Mouse (Mus musculus) mesoderm, embryonic 11.5 days (tissue): ENCODE data around the gene Grxcr1.

ENCODE experiments used
- DNase-seq: peaks from one replicate; pipeline ENCODE4 v3.0.0-alpha.2; 2012; ENCODE audit warnings: low read depth, low spot score

Gene Grxcr1

DNA sequence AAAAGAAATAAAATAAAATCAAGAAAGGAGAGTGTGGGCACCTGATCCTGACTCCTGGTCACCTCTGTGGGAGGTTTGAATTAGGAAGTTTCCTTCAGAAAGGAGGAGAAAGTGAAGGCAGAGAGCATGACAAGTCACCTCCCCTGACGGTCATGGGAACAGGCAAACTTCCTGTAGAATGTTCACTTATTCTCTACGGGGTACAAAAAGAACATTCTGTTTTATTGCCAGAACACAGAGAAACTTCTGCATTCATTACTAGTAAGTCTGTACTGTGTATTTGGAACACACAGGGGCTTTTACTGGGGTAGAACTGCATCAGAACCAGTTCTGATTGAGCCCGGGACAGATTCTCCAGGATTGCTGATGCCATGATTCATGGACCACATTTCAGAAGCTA, 55.5 kb downstream of the Grxcr1 start:
- DNase-seq: no peak

DNA sequence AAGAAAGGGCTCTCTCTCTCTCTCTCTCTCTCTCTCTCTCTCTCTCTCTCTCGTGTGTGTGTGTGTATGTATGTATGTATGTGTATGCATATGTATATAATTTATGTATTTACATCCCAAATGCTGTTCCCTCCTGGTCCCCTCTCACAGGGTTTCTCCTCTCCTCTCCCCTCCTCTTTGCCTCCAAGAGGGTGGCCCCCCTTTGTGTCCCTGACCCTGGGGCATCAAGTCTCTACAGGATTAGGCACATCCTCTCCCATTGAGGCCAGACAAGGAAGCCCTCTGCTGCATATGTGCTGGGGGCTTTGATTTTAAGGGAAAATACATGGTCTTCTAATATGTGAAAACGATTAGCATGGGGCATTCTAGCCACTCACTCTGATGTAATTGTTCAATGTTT, 61.5 kb downstream of the Grxcr1 start:
- DNase-seq: no peak

DNA sequence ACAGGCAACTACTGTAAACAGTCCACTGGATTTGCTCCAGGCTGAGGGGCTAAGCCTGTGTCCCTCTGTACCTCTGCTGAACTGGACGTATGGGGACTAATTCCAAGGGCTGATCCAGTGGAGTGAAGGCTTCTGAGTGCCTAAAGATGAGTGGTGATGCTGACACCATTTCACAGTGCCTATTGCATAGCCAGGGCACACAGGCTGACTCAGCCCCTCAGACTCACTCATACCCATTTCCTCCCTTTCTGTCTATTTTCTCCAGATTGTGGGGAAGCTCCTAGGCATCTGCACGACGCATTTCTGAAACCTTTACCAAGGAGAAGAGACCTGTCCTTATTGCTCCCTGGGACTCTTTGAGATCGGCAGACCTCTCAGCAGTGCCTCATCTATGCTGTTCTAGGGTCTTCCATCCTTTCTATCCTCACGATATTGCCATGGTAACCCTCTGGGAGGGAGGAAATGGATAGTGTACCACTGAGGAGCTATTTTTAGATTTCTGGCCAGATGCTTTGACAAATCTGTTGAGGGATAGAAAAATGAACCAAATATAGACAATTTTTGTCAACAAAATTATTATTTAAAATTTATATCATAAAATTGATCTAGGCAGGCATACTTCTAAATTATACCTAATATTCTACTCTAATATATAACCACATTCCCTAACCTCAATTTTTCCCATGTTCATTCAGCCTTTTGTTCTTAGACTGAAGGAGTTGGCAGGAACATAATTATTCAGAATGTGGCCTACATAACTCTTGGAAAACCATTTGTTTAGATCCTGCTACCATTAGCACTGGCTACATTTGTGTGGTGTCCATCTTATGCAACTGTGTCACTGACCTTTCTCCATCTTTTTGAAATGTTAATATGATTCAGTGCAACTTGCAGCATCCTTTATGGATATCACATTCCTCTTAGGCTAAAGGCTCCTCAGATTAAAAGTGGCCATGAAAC, 66.3 kb downstream of the Grxcr1 start:
- DNase-seq: no peak

DNA sequence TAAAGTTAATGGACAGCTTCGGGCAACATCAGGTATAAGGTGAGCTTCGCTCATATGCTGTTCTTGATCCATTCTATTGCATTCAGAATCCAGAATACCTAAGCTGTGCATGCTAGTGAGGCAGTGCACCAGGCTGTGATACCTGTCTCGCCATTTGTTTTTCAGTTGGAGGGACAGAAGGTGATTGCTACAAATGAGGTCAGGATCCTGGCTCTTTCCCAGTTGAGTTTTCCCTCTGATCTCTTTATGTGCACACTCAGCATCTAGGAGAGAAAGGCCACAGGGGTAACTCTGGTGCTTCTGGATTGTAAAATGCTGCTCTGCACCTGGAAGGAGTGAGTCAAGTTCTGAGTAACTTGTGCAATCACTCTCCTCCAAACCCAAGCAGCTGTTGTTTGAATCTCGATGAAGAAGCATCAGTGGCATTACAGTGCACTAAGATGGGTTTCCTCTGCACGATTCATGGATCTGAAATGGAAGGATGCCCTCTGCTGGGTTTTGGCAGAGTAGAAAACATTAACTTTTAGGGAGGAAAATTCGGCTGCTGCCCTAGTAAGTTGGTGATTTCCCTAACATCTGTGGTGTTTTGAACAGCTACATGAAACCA, 80.9 kb downstream of the Grxcr1 start:
- no peak for DNase-seq

DNA sequence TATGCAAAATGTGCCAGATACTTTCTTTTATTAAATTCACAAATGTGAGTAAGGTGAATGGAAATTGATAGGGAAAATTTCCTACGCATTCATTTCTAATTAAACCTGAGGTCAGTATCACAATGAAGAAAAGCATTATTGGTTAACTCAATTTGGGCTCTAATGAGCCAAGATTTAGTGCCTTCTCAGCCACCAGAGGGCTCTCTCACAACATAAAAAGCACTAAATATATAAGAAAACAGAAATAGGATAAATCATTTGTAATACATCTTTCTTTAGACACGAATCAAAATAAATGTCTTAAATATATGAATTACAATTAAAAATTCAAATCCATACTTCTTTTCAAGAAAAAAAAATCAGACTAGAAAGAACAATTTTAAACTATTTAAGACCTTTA, 89.2 kb downstream of the Grxcr1 start:
- DNase-seq: no peak

DNA sequence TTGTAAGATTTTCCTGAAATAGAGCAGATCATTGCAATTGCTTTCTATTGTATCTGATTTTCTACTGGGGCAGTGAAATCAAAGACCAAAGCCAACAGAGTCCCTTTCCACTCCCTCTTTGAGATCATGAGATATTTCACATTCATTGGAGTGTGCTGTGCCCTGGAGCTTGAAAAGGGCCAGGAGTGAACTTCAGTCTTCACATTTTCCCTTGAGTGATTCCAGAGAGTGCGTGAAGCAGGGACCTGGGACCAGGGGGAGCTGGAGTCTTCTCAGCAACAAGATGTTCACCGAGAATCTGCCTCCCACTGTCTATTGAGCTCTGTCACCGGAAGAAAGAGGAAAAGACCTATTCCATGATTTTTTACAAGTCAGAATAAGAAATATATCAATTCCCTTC, 91.2 kb downstream of the Grxcr1 start:
- DNase-seq: no peak

DNA sequence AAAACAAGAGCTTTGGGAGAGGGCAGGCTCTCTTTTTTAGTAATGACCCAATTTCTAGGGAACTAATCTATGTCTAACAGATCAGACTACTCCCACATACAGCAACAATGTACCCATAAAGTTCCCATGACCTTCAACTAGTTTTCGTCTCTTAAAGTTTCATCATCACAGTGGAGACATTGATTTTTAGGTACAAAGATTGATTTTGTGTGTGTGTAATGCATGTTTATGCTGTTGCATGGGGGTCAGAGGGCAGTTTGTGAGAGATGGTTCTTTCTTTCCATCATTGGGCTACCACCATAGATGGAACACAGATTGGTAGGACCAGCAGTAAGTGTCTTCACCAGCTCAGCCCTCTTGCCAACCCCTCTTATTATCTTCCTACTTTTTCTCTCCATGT, 93.8 kb downstream of the Grxcr1 start:
- no peak for DNase-seq

DNA sequence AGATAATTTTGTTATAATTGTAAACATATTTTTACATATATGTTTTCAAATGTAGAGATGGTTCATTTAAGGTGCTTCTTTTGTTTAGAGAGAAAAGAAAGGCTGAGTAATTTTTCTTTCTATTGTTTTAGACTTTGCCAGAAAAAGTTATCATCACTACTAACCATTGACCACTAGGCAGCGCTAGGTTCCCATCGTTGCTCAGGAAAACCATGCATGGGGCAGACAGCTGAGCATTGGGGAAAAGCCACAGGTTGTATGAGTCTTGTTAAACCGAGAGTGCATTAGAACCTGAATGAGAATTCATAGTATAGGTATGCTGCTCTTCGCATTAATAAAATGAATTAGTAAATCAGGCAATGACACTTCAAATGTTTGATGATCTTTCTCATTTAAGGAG, 96.8 kb downstream of the Grxcr1 start:
- DNase-seq: peak; percentile 49

DNA sequence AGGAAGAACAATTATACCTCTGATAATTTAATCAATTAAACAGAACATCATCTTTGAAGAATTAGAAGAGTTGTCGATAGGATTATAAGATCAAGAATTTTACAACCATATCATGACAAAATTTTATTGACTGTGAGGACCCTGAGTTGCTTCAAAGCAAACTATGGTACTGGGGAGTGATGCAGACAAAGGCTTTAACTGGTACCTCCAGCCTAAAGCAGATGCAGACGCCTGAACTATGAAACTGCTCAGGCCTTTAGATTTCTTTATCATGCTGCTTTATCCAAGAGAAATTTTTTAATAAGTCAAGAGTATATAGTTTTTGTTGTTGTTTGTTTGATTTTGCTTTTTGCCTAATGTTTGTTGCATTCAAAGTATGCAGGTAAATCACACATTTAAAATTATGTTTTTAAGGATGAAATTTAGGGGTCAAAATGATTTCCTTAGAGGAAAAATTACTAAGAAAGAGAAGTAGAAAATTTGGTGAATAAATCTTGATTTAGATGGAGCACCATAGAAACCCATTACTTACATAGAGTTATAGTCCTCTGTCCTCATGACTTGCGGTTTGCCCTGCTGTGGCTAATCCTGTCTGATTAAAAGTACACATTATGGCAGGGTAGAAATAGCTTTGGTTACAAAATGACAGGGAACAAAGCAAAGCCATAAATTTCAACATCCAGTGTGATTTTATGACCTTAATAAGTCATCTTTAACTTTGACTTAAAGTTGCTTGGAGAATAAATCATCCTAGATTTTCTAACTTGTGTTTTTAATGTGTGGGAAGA, 97.4 kb downstream of the Grxcr1 start:
- DNase-seq: no peak

DNA sequence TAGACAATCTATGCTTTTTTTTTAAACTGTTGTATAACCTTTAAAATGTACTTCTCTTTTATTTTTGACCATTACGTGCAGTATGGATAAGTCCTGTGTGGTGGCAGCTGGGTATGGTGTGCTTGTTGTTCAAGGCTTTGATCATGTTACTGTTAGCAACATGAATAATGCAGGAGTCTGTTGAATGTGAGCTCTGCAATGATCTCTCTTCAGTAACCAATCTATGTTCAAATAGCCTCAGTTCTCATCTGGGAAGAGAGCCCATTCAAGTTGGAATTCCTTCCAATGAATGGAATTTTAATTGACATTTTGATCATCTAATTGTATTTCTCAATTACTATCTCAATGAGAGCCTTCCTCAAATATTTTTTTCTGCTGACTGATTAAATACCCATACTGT, 115.2 kb downstream of the Grxcr1 start:
- DNase-seq: no peak

DNA sequence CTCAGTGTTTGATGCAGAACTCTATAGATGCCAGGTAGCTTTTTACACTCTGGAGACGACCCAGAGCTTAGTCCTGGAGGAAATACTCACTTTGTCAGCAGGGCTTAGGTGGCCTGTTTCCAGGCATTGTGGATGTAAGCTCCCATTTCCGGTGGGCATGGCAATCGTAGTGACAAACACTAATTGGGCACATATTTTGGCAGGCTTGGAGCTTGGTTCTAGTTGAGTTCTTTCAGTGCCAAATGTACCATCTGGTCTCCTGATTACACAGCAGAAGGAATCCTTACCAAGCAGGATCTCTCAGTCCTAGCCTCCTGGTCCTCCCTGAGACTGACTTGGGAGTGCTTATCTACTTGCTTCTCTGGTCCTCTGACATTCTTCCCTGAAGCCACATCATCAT, 118.3 kb downstream of the Grxcr1 start:
- DNase-seq: no peak

DNA sequence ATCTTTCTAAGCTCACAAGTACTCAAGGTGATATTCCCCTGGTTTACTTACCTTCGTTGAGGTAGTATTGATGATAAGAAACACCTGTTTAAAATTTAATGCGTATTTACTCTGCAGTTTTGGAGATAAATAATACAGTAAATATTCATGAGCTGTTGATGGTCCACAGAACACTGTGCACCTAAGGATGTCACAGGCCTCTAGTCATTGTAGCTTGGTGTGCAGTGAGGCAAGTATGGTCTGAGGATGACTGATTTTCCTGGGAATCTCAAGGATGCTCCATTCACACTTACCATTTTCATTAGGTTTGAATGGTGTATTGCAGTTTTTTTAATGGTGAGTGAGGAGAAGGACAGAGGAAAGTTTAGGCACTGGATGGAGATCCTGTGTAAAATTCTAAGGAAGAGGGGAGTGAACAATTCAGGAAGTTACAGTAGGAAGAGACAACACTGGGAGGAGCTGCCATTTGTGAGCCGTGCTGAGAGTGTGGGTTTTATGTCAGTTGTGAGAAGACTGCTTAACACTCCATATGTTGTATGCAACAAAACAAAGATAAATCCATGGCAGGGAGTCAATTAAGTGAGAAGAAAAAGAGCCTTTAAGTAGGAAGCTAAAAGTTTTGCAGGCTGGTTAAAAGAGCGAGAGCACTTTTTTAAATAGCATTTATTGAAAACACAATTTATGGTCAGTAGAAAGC, 118.9 kb downstream of the Grxcr1 start:
- DNase-seq: no peak

DNA sequence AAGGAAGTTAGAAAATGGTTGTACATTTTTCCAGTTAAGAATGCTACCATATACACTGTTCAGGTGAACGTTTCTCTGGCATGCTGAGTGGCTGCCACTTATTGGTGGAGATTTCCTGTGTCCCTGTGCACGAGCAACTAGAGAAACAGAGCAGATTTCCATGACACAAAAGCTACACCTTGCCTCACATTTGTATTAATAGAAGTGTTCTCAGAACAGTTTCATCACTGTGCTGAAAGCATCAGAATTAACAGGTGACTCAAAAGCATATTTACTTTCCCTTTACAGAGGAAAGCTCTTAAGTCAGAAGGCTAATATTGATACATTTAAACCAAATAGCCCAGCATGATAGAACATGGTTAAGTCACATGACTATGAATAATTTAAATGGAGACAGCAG, 130.9 kb downstream of the Grxcr1 start:
- DNase-seq: no peak

DNA sequence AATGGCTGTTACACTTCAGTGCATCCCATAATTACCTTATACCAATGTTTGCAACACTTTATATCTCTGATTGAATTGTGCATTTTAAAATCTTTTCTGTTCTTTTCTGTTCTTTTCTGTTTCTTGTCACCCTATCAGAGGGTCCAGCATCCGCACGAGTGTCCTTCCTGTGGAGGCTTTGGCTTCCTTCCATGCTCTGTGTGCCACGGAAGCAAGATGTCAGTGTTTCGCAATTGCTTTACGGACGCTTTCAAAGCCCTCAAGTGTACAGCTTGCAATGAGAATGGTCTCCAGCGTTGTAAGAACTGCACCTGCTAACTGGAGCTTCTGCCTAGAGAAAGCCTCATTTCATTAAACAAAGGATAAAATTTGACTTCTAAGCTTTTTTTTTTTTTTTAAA, 134.3 kb downstream of the Grxcr1 start:
- no peak for DNase-seq
